Mouse (Mus musculus) 416B (cell line): ENCODE measurements around the gene 4930453N24Rik.

Source experiments
- DNase-seq: peaks from one replicate; pipeline ENCODE4 v3.0.0; 2011; ENCODE audit warnings: low read depth

The 4930453N24Rik gene

GRCm38 (mm10) chr16:64721542-64721941 is 49.4 kb downstream of the 4930453N24Rik start:
- DNase-seq, result no peak

DNA sequence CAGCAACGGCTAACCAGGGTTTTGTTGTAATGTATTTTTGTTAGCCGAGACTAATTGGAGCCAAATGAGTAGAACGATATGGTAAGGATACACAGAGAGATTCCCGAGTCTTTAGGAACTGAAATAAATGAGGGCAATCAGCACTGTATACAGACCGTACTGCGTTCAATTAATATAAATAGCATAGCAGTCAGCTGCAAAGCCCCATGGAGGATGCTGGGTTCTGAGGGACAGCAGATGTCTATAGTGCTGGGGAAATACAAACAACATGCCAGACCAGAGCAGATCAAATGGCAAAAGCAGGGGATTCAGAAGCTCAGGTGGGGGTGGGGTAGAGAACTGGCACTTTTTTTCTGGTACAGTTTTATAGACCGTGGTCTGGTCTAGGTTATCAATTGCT is 51.9 kb downstream of the 4930453N24Rik start:
- no peak for DNase-seq

GRCm38 (mm10) chr16:64717814-64718213 is 53.1 kb downstream of the 4930453N24Rik start:
- no peak for DNase-seq

- no peak for DNase-seq
Observed at GRCm38 (mm10) chr16:64711816-64712215, 59.1 kb downstream of the 4930453N24Rik start.
